In the genomic region with DNA sequence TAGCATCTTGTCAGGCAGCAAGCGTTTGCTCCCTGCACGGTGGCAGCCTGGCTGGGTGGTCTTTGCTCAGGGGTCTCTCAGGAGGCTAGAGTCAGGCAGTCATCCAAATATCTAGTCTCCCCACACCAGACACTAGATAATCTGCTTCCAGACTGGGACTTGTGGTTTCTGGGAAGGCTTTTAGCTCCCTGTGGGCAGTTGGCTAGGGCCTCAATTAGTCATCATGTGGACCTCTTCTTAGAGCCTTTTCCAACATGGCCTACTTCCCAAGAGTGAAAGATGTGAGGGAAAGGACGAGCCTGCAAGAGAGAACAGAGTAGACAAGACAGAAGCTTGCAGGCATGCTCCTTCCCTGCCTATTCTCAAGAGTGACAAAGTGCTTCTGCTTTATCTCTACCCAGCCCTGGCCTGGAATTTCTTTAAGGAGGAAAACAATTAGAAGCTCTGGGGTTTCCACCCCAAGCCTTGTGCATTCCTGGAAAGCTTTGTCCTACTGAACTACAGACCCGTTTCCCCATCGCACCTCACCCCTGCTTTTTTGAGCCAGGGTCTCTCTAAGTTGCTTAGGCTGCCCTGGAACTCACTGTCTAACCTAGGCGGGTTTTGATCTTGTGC, we compare ENCODE assay signal across 27 mouse cellular contexts. TPM values are rescaled to one million over a fixed set of nuclear protein-coding genes. Genes with fewer than 3 reads are reported as not detected.
DNase-seq lines count a peak whose midpoint lies in the region; ATAC-seq and TF ChIP-seq lines count a peak whose summit lies in the region.
"Had no signal": no experiment of that assay in that cellular context is flagged by ENCODE, and none has a peak within 500 bp of the region (broad histone marks: within the 10 kb centered on the region; RNA-seq: fewer than 3 reads in every experiment).

No protein-coding gene starts in this region.

- H3K79me2 ChIP-seq in myocyte (ENCODE audit: control insufficient read depth, insufficient read depth) = no peaks in the 10 kb centered on the region

- H3K9me3 ChIP-seq in heart, embryonic 10.5 days = no peaks in the 10 kb centered on the region
- H3K9me3 ChIP-seq: forebrain, embryonic 10.5 days; G1E; heart, embryonic 15.5 days; hindbrain, embryonic 10.5 days; neural tube, embryonic 13.5 days; stomach, embryonic 15.5 days had no signal

- intact Hi-C loops in heart, postnatal 10 days (cut with DNase I) = loop anchor here (2.0 to 10.0 kb wide), 2 partner anchors 121 to 461 kb away; no protein-coding TSS in a partner anchor

- no peaks in the 10 kb centered on the region for H3K4me1 ChIP-seq in heart, embryonic 10.5 days
- H3K4me1 ChIP-seq: forebrain, embryonic 10.5 days; heart, embryonic 15.5 days; hindbrain, embryonic 10.5 days; neural tube, embryonic 13.5 days; stomach, embryonic 15.5 days had no signal

- no peak overlapping the region for H3K27ac ChIP-seq in heart, embryonic 10.5 days
- H3K27ac ChIP-seq: forebrain, embryonic 10.5 days; heart, embryonic 15.5 days; hindbrain, embryonic 10.5 days; layer of hippocampus, adult 2 months; neural tube, embryonic 13.5 days; stomach, embryonic 15.5 days had no signal

- no peak overlapping the region for H3ac ChIP-seq in myocyte (ENCODE audit: control insufficient read depth, insufficient read length)

- 46% methylated on average over 6 of the region's 6 CpGs for WGBS in heart, embryonic 10.5 days

- ATAC-seq in cerebellum, adult (ENCODE audit: insufficient number of reproducible peaks, low FRiP score, low TSS enrichment) = no peak
- ATAC-seq: forebrain, embryonic 16.5 days; intestine, postnatal 0 days had no signal

- no peaks in the 10 kb centered on the region for H3K27me3 ChIP-seq in heart, embryonic 10.5 days (ENCODE audit: insufficient read depth, poor library complexity, severe bottlenecking)
- H3K27me3 ChIP-seq in myocyte (ENCODE audit: control insufficient read depth, insufficient read depth, insufficient read length) = peaks cover 5% of the 10 kb centered on the region
- H3K27me3 ChIP-seq: heart, embryonic 15.5 days; neural tube, embryonic 13.5 days; stomach, embryonic 15.5 days had no signal

- H3K4me2 ChIP-seq in myocyte (ENCODE audit: low read depth) = peak overlapping the region; percentile 2
- H3K4me2 ChIP-seq: heart, embryonic 15.5 days; midbrain, embryonic 11.5 days; neural tube, embryonic 13.5 days; stomach, embryonic 15.5 days had no signal

- no peak for TF ChIP-seq POLR2A in myocyte (IDR thresholded peaks at IDR 0.05; ENCODE audit: insufficient read length, low read depth)

- DNase-seq in cerebellum, postnatal 10 days = peak; percentile 64 to 71
- peak; percentile 37 to 41 for DNase-seq in heart, postnatal 10 days
- DNase-seq in heart, embryonic 10.5 days (ENCODE audit: low spot score) = no peak
- peak; percentile 66 for DNase-seq in Muller cell, postnatal 12 days (ENCODE audit: inconsistent ontology term)
- DNase-seq in layer of hippocampus, postnatal 25 days (ENCODE audit: extremely low spot score in 1 of 2, low spot score in 1 of 2) = no peak
- DNase-seq: adrenal gland, postnatal 36 days; cerebellum, adult 11-12 months; gastrocnemius, postnatal 10 days; kidney, postnatal 25 days; layer of hippocampus, postnatal 36 days; lung, adult 2 months; lung, postnatal 14 days; right cerebral cortex, adult 18-20 months; right cerebral cortex, postnatal 4 days; thymus, postnatal 25 days had no signal

- no peak overlapping the region for H3K4me3 ChIP-seq in heart, embryonic 10.5 days
- no peak overlapping the region for H3K4me3 ChIP-seq in myocyte
- H3K4me3 ChIP-seq: forebrain, embryonic 10.5 days; heart, embryonic 15.5 days; hindbrain, embryonic 10.5 days; layer of hippocampus, adult 2 months; neural tube, embryonic 13.5 days; stomach, embryonic 15.5 days had no signal

- H3K36me3 ChIP-seq in heart, embryonic 10.5 days = no peaks in the 10 kb centered on the region
- no peaks in the 10 kb centered on the region for H3K36me3 ChIP-seq in myocyte (ENCODE audit: control insufficient read depth, insufficient read depth)
- H3K36me3 ChIP-seq: forebrain, embryonic 10.5 days; G1E; heart, embryonic 15.5 days; hindbrain, embryonic 10.5 days; neural tube, embryonic 13.5 days; stomach, embryonic 15.5 days had no signal

TF ChIP-seq in myocyte, 11 proteins besides CTCF, POLR2A, EP300 and RAD21:
- TF ChIP-seq POLR2AphosphoS2 (IDR thresholded peaks at IDR 0.05; ENCODE audit: insufficient read length, low read depth) = no peak
- no peak for TF ChIP-seq MYOG (IDR thresholded peaks at IDR 0.05; ENCODE audit: control insufficient read depth in 1 of 3, insufficient read depth in 1 of 3, insufficient read length in 2 of 3, low read depth in 2 of 3)

RNA-seq across cellular contexts. Expression of a gene that starts 12.9 kb away (rescaled TPM):
- total RNA-seq in heart, postnatal 10 days (2021) = 10 to 100 TPM; 20.8 to 22.4 TPM
- polyA plus RNA-seq in heart, embryonic 10.5 days (2016; fragmentation: Nextera tagmentation; extraction: Ambion mirVana) = 25.3 and 31.8 TPM in 2 replicates
- 26.8 TPM for polyA plus RNA-seq in myocyte (2012; fragmentation: generic; extraction: Trizol)
- 10 to 100 TPM; 23.7 to 24.5 TPM for total RNA-seq in layer of hippocampus, postnatal 25 days (2021)

Comparison
In these comparisons a context has a peak if more than half of its experiments do, and no peak if none do; other contexts are left out.
1. DNase-seq: peak in cerebellum, postnatal 10 days (2 of 2), heart, postnatal 10 days (2 of 2) and Muller cell, postnatal 12 days (single experiment); none in heart, embryonic 10.5 days (single experiment) and layer of hippocampus, postnatal 25 days (0 of 2).